Mouse (Mus musculus) retina, postnatal 1 day (tissue): ENCODE results near the gene Olfr1311.
"Not testable (repeated sequence)": the region's sequence is repeated elsewhere in the genome, so short reads cannot be mapped to it uniquely, and the experiment has no call there.

ENCODE experiments used
- DNase-seq: peaks from one replicate; pipeline ENCODE4 v3.0.0-alpha.2; 2012

Gene Olfr1311

DNA sequence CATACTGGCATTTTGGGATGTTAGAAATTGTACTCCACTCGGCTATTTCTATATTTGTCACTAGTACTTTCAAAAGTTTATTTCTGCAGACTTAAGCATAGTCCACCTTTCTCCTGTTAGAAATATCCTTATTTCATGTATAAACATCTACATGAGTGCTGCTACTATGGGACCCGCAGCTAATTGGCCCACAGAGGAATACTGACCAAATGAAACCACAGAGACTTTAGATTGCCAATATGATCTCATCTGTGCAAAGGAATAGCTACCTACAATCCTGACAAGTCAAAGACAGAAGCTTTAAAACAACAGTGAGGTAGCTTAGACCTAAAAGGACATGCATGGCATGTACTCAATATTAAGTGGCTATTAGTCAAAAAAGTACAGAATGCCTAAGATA, at the start of gene Olfr1311:
Gene Olfr1311, minus strand, starts transcription at position 101 of the 400 bp plus-strand sequence.
- no peak for DNase-seq

- DNase-seq, result no peak
These were observed 25.9 kb upstream of the Olfr1311 start, which contains the start of gene Olfr1312 for GRCm38 (mm10) chr2:112050138-112050537. Gene Olfr1312, minus strand, starts transcription at chr2:112050238.

GRCm38 (mm10) chr2:112026971-112027370, 2.8 kb upstream of the Olfr1311 start:
- not testable (repeated sequence) for DNase-seq

DNA sequence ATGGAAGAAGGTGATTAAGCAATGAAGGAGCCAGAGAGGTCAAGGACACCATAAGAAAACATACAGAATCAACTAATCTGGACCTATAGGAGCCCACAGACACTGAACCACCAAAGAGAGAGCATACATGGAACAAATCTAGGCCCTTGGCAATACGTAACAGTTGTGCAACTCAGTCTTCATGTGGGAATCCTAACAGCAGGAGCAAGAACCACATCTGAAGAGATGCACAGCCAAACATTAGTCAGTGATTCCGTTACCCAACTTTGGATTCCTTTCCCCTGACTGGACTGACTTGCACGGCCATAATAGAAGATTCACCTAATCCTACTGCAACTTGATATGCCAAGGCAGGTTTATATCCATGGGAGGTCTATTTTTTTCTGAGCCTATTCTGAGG, 9.3 kb downstream of the Olfr1311 start:
- no peak for DNase-seq

GRCm38 (mm10) chr2:112012608-112013007, 11.6 kb downstream of the Olfr1311 start, which contains the start of gene Olfr1310:
Gene Olfr1310, minus strand, starts transcription at chr2:112012708.
- no peak for DNase-seq

DNA sequence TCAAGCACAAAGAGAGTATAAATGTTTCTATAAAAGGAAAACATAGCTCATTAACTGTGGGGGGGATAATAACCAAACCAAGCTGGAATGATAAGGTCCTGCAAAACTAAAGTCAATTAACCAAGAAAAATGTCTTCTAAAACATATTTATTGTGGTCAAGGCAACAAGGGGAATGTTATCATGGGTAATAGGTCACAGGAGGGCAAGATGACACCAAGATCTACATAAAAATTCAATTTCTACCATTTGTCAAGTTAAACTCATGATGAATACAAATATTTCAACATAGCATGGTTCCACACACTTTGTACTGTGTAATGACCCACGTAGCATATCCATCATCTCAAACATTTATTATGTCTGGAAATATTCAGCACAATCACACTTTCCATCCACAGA, 34.0 kb downstream of the Olfr1311 start, which contains the start of gene Olfr1309:
Gene Olfr1309, minus strand, starts transcription at position 101 of the 400 bp plus-strand sequence.
- DNase-seq, result no peak
